8 mouse cellular contexts compared by ENCODE assay signal in genomic region chr9:122084175-122084574, GRCm38 (mm10). TPM values are rescaled to one million over a fixed set of nuclear protein-coding genes. Genes with fewer than 3 reads are reported as not detected.
DNase-seq lines count a peak whose midpoint lies in the region; ATAC-seq and TF ChIP-seq lines count a peak whose summit lies in the region.

No protein-coding gene starts in this region.

- H3K36me3 ChIP-seq in heart, adult 2 months (ENCODE audit: control insufficient read depth, insufficient read depth, low read length), result peaks cover 13% of the 10 kb centered on the region
- no peaks in the 10 kb centered on the region for H3K36me3 ChIP-seq in kidney, embryonic 16.5 days (ENCODE audit: insufficient read depth, low read length)

- 0% methylated on average over 4 of the region's 4 CpGs for WGBS in heart, adult 2 months
- WGBS in kidney, embryonic 16.5 days, result 21% methylated on average over 4 of the region's 4 CpGs

- peak; percentile 98 for TF ChIP-seq EP300 in heart, adult 2 months (IDR thresholded peaks at IDR 0.05; ENCODE audit: insufficient read depth, low read depth, low read length)

- no peak overlapping the region for H3K4me3 ChIP-seq in layer of hippocampus, adult 2 months
- no peak overlapping the region for H3K4me3 ChIP-seq in heart, adult 2 months
- H3K4me3 ChIP-seq in kidney, embryonic 16.5 days (ENCODE audit: low read length), result no peak overlapping the region

- no peak overlapping the region for H3K9ac ChIP-seq in heart, adult 2 months (ENCODE audit: low read depth, low read length)
- H3K9ac ChIP-seq in kidney, embryonic 16.5 days (replicated peaks; ENCODE audit: low read length), result no peak overlapping the region

- no peak for DNase-seq in layer of hippocampus, adult 2 months (ENCODE audit: low spot score in 2 of 2)
- no peak for DNase-seq in layer of hippocampus, adult 9-10 months (ENCODE audit: low spot score)
- DNase-seq in heart, adult 2 months, result peak; percentile 64 to 78
- peak; percentile 23 for DNase-seq in ovary, postnatal 36 days (ENCODE audit: low spot score)
- DNase-seq in layer of hippocampus, postnatal 36 days, result no peak
- no peak for DNase-seq in layer of hippocampus, adult 9-11 months

- TF ChIP-seq POLR2A in heart, adult 2 months (IDR thresholded peaks at IDR 0.05; ENCODE audit: insufficient read depth, low read depth, low read length), result peak; percentile 61; the same call in 1 of the 2 replicates

- no peaks in the 10 kb centered on the region for H3K9me3 ChIP-seq in kidney, embryonic 16.5 days (ENCODE audit: low read length)

- peaks cover 15% of the 10 kb centered on the region for H3K4me1 ChIP-seq in heart, adult 2 months (ENCODE audit: control insufficient read depth, insufficient read depth, low read length)
- H3K4me1 ChIP-seq in kidney, embryonic 16.5 days (ENCODE audit: insufficient read depth, low read length), result peaks cover 14% of the 10 kb centered on the region

- no peak for TF ChIP-seq CTCF in layer of hippocampus, adult 2 months (conservative IDR thresholded peaks at IDR 0.05)
- TF ChIP-seq CTCF in heart, adult 2 months (IDR thresholded peaks at IDR 0.05), result no peak

- H3K27ac ChIP-seq in layer of hippocampus, adult 2 months, result peak overlapping the region; percentile 73
- H3K27ac ChIP-seq in heart, adult 2 months, result peak overlapping the region; percentile 90
- H3K27ac ChIP-seq in kidney, embryonic 16.5 days (ENCODE audit: low read length), result peak overlapping the region; percentile 90

- H3K27me3 ChIP-seq in heart, adult 2 months (ENCODE audit: control insufficient read depth, insufficient read depth, low read length), result no peaks in the 10 kb centered on the region
- H3K27me3 ChIP-seq in kidney, embryonic 16.5 days (ENCODE audit: insufficient read depth, low read length), result no peaks in the 10 kb centered on the region

- intact Hi-C loops in heart, adult 2 months (cut with DNase I), result loop anchor here (1.0 kb wide), 2 partner anchors 19 to 56 kb away; no protein-coding TSS in a partner anchor

- peak; percentile 67; the same call in 1 of the 2 replicates for ATAC-seq in kidney, embryonic 16.5 days (ENCODE audit: low FRiP score, low TSS enrichment)
- no peak for ATAC-seq in granulocyte monocyte progenitor cell, adult 5-6 weeks (replicated peaks; ENCODE audit: poor library complexity, severe bottlenecking)

- no peak overlapping the region for H3K4me2 ChIP-seq in kidney, embryonic 16.5 days (replicated peaks; ENCODE audit: low read depth, low read length)

- no peaks in the 10 kb centered on the region for H3K79me2 ChIP-seq in heart, adult 2 months (replicated peaks; ENCODE audit: control insufficient read depth, insufficient read depth, low read length)

RNA-seq across cellular contexts. Expression of gene Snrk, which starts 32.9 kb away (rescaled TPM):
- total RNA-seq in layer of hippocampus, adult 2 months (2021), result 100 to 1,000 TPM; 103 to 105 TPM
- 100 to 1,000 TPM; 142 to 163 TPM for total RNA-seq in heart, adult 2 months (2021)
- 68.0 and 89.8 TPM in 2 replicates for polyA plus RNA-seq in heart, adult 2 months (2012; rRNA removed)
- 63.3 and 65.1 TPM in 2 replicates for polyA plus RNA-seq in kidney, embryonic 16.5 days (2015; fragmentation: Nextera tagmentation; extraction: Ambion mirVana)
- 15.4 and 17.8 TPM in 2 replicates for total RNA-seq in granulocyte monocyte progenitor cell, adult 5-6 weeks (2014; fragmentation: Nextera tagmentation)
- total RNA-seq in granulocyte monocyte progenitor cell, adult 5-6 weeks (2017), result 19.8 and 25.9 TPM in 2 replicates
- total RNA-seq in layer of hippocampus, postnatal 36 days (2021), result 100 to 1,000 TPM; 105 to 113 TPM

Comparison
In these comparisons a context has a peak if more than half of its experiments do, and no peak if none do; other contexts are left out.
1. DNase-seq: peak in heart, adult 2 months (2 of 2) and ovary, postnatal 36 days (single experiment); none in layer of hippocampus, adult 2 months (0 of 2), layer of hippocampus, adult 9-10 months (single experiment), layer of hippocampus, postnatal 36 days (0 of 2) and layer of hippocampus, adult 9-11 months (single experiment).
2. Peak in every context shown above with its lines, with median percentiles within 50 percentile points of each other: H3K27ac ChIP-seq.